In the genomic region with DNA sequence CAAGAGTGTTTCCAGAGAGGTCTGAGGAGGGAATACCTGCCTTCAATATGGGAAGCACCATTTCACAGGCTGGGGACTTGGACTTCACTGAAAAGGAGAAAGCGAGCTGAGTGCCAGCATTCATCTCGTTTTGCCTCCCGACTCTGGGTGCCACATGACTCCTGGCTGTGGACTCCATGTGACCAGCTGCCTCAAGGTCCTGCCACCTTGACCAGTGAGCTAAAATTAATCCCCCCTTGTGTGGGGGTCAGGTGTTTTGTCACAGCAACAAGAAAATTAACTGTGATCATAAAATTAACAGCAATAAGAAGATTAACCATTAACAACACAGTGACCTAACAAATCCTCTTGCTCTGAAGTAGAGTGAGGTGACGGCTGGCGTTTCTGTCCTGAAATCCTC, we compare ENCODE assay signal across 24 mouse cellular contexts.
"Had no signal": no experiment of that assay in that cellular context is flagged by ENCODE, and none has a peak within 500 bp of the region (broad histone marks: within the 10 kb centered on the region; RNA-seq: fewer than 3 reads in every experiment).

No protein-coding gene starts in this region.

- H3K27ac ChIP-seq: heart, adult 2 months; heart, embryonic 13.5 days; heart, embryonic 15.5 days; hindbrain, embryonic 14.5 days; kidney, postnatal 0 days; layer of hippocampus, adult 2 months; left cerebral cortex, adult 2 months; limb, embryonic 10.5 days; limb, embryonic 12.5 days; liver, embryonic 13.5 days; liver, embryonic 15.5 days had no signal

- H3K36me3 ChIP-seq: heart, embryonic 13.5 days; heart, embryonic 15.5 days; limb, embryonic 10.5 days; limb, embryonic 12.5 days; liver, embryonic 13.5 days; liver, embryonic 15.5 days had no signal

- ATAC-seq: forebrain, postnatal 0 days; hindbrain, embryonic 16.5 days; intestine, embryonic 16.5 days; liver, postnatal 0 days had no signal

- H3K4me3 ChIP-seq: heart, adult 2 months; heart, embryonic 13.5 days; heart, embryonic 15.5 days; layer of hippocampus, adult 2 months; left cerebral cortex, adult 2 months; limb, embryonic 10.5 days; limb, embryonic 12.5 days; liver, embryonic 13.5 days; liver, embryonic 15.5 days had no signal

- H3K4me2 ChIP-seq: heart, embryonic 11.5 days; heart, embryonic 13.5 days; heart, embryonic 15.5 days; hindbrain, embryonic 14.5 days; limb, embryonic 12.5 days; liver, embryonic 11.5 days; liver, embryonic 13.5 days; liver, embryonic 15.5 days had no signal

- DNase-seq: forebrain, postnatal 0 days; gastrocnemius, postnatal 14 days; gastrocnemius, postnatal 36 days; heart, adult 11 months; heart, adult 2 months; heart, postnatal 14 days; heart, postnatal 36 days; liver; liver, embryonic 13.5 days; liver, postnatal 0 days; lung, adult 2 months had no signal

- H3K4me1 ChIP-seq: heart, embryonic 15.5 days; limb, embryonic 12.5 days; liver, embryonic 13.5 days; liver, embryonic 15.5 days had no signal

- H3K27me3 ChIP-seq: heart, embryonic 13.5 days; heart, embryonic 15.5 days; liver, embryonic 13.5 days; liver, embryonic 15.5 days had no signal

- H3K9ac ChIP-seq: forebrain, postnatal 0 days; heart, embryonic 13.5 days; heart, embryonic 15.5 days; hindbrain, embryonic 14.5 days; limb, embryonic 12.5 days; liver, embryonic 13.5 days; liver, embryonic 15.5 days; liver, postnatal 0 days had no signal

- H3K9me3 ChIP-seq: heart, embryonic 13.5 days; heart, embryonic 15.5 days; limb, embryonic 10.5 days; limb, embryonic 12.5 days; liver, embryonic 13.5 days; liver, embryonic 15.5 days had no signal
